Mouse (Mus musculus): ENCODE data around the gene Cldn34b4.

Cldn34b4 gene

GRCm38 (mm10) chrX:76393050-76393449 is at the start of gene Cldn34b4:
Gene Cldn34b4 (plus strand): TSS chrX:76393350.
- in situ Hi-C loops (cut with MboI, MseI), result no loop called here

Measured in regulatory T cell (primary cell).